Mouse (Mus musculus) intestine, embryonic 16.5 days (tissue): Measurements from ENCODE around the gene Gm10135. TPM values are rescaled to one million over a fixed set of nuclear protein-coding genes. Genes with fewer than 3 reads are reported as not detected.
"Not testable (repeated sequence)": the region's sequence is repeated elsewhere in the genome, so short reads cannot be mapped to it uniquely, and the experiment has no call there.

Experiments
- ATAC-seq: fragments of 200-750 bp; cut with Nextera tagmentation; 2 replicates; pipeline ENCODE4 v1.8.0; 2017; ENCODE audit warnings: moderate TSS enrichment, moderate library complexity
- H3K27ac ChIP-seq: fragments of 300-500 bp; sonication (generic); 2 replicates; pipeline ENCODE4 v1.5.1; 2014; ENCODE audit warnings: mild to moderate bottlenecking, low read length
- H3K27me3 ChIP-seq: fragments of 300-500 bp; sonication (generic); replicated peaks from 2 replicates; pipeline ENCODE4 v1.6.1; 2014; ENCODE audit warnings: low read length, control low read depth, mixed read lengths; ENCODE audit not compliant: control insufficient read depth, insufficient read depth
- H3K36me3 ChIP-seq: fragments of 300-500 bp; sonication (generic); 2 replicates; pipeline ENCODE4 v1.6.1; 2014; ENCODE audit warnings: low read length, control low read depth; ENCODE audit not compliant: control insufficient read depth, insufficient read depth
- H3K4me1 ChIP-seq: fragments of 300-500 bp; sonication (generic); 2 replicates; pipeline ENCODE4 v1.6.1; 2014; ENCODE audit warnings: low read length, control low read depth, mixed read lengths; ENCODE audit not compliant: control insufficient read depth, insufficient read depth
- H3K4me2 ChIP-seq: fragments of 300-500 bp; sonication (generic); 2 replicates; pipeline ENCODE4 v1.6.1; 2014; ENCODE audit warnings: low read depth, low read length, control low read depth
- H3K4me3 ChIP-seq: fragments of 300-500 bp; sonication (generic); 2 replicates; pipeline ENCODE4 v1.5.1; 2014; ENCODE audit warnings: mild to moderate bottlenecking, low read length
- H3K9ac ChIP-seq: fragments of 300-500 bp; sonication (generic); 2 replicates; pipeline ENCODE4 v1.6.1; 2014; ENCODE audit warnings: low read depth, low read length
- H3K9me3 ChIP-seq: fragments of 300-500 bp; sonication (generic); 2 replicates; pipeline ENCODE4 v1.6.1; 2016; ENCODE audit warnings: low read length, control low read depth; ENCODE audit not compliant: control insufficient read depth
- WGBS: fragments of 180-500 bp; shearing (Covaris S2); extraction: QIAGEN DNeasy Blood & Tissue Kit; methylation state at CpG from one replicate; pipeline ENCODE4 v1.1.7; 2014; 5-methylcytosine and 5-hydroxymethylcytosine counted together
- polyA plus RNA-seq: library from polyadenylated mRNA; unstranded; fragments of >200 nt; fragmentation: Nextera tagmentation; extraction: Ambion mirVana; gene quantifications from 2 replicates; pipeline ENCODE4 v1.2.1, GENCODE M21; 2015

Gm10135 gene
- polyA plus RNA-seq, 1 experiment from 2014 or later: not detected

- H3K4me2 ChIP-seq: no peak overlapping the region
- 0 out of 2 replicates have a peak, but pooled peaks cover 3% of the 10 kb centered on the region for H3K4me1 ChIP-seq
- 95% methylated on average over 2 of the region's 2 CpGs for WGBS
- no peak for ATAC-seq
- H3K9ac ChIP-seq: no peak overlapping the region
- H3K27me3 ChIP-seq: no peaks in the 10 kb centered on the region
- no peaks in the 10 kb centered on the region for H3K9me3 ChIP-seq
- H3K27ac ChIP-seq: no peak overlapping the region
- H3K4me3 ChIP-seq: no peak overlapping the region
- H3K36me3 ChIP-seq: no peaks in the 10 kb centered on the region
Measured at GRCm38 (mm10) chr5:72939311-72939710, 35.2 kb downstream of the Gm10135 start.

DNA sequence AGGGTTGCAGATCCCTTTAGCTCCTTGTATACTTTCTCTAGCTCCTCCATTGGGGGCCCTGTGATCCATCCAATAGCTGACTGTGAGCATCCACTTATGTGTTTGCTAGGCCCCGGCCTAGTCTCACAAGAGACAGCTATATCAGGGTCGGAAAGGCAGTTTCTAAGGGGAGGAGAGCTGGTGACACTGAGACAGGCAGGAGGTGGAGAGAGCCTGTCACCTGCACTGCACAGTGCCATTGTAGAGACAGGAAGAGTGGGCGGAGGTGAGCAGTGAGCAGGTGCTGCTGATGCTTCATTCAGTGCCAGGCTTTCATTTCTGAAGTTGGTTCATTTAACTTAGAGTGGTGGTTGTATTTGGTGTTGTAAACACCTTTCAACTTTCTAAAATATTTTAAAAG, 36.1 kb downstream of the Gm10135 start:
- H3K4me1 ChIP-seq, H3K27me3 ChIP-seq, ATAC-seq, H3K4me3 ChIP-seq, H3K36me3 ChIP-seq, H3K9ac ChIP-seq, H3K4me2 ChIP-seq, H3K27ac ChIP-seq, H3K9me3 ChIP-seq: not testable (repeated sequence)
- 86% methylated on average over 3 of the region's 3 CpGs for WGBS

DNA sequence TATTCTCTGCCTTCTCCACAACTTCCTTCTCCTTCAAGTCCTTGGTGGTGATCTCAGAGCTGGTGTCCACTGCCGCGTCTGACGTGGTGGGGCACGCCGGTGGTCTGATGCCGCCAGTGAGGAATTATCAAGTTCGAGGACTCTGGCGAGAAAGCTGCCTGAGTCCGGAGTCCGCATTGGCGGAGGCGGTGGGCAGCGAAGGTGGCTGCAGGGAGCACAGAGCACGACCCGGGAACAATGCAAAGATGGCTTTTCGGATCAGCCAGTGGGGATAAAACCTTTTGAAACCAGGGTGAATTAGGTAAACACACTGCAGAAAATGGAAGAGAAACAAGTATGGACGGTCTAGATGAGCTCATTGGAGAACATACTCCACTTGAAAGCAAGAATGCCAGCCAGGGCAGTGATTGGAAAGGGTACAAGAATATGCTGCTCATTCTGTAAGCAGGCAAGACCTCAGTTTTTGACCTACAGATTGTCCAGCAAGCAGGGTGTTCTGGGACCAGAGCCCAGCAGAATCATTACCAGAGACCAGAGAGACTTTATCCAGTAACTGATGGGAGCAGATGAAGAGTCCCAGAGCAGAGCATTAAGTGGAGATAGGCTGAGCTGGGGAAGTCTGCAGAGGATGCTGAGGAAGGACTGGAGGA, 41.4 kb downstream of the Gm10135 start:
- Histone ChIP-seq H3K4me3 (no peak overlapping the region), H3K27ac (no peak overlapping the region), H3K4me1 (peaks cover 4% of the 10 kb centered on the region; the same call in 1 of the 2 replicates), H3K27me3 (no peaks in the 10 kb centered on the region), H3K36me3 (no peaks in the 10 kb centered on the region), H3K9me3 (no peaks in the 10 kb centered on the region), H3K9ac (no peak overlapping the region), H3K4me2 (no peak overlapping the region)
- 93% methylated on average over 17 of the region's 17 CpGs for WGBS
- no peak for ATAC-seq

- H3K4me3 ChIP-seq: no peak overlapping the region
- no peak overlapping the region for H3K9ac ChIP-seq
- no peak overlapping the region for H3K27ac ChIP-seq
- no peaks in the 10 kb centered on the region for H3K9me3 ChIP-seq
- peaks cover 16% of the 10 kb centered on the region for H3K4me1 ChIP-seq
- no peaks in the 10 kb centered on the region for H3K27me3 ChIP-seq
- no peak for ATAC-seq
- H3K36me3 ChIP-seq: no peaks in the 10 kb centered on the region
- no peak overlapping the region for H3K4me2 ChIP-seq
Measured at GRCm38 (mm10) chr5:72927074-72927473, 47.4 kb downstream of the Gm10135 start.

DNA sequence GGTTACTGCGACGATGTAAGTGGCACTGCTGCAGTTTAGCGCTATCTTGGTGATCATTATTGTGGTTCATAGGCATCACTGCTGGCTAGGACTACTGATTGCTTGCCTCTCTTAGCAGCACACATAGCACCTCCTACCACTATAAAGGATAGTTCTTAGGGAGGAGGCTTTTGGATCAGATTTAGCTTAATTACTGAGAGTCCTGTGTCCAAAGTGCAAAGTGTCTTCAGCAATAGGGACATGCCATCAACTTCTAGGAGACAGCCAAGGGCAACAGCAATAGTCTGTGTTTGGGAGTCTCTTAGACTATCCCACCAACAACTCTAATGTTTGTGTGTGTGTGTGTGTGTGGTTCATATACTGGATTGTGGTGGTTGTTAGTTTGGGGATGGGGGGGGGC, 51.7 kb downstream of the Gm10135 start:
- H3K4me2 ChIP-seq: no peak overlapping the region
- H3K36me3 ChIP-seq: no peaks in the 10 kb centered on the region

GRCm38 (mm10) chr5:72921171-72921570, 53.3 kb downstream of the Gm10135 start:
- Histone ChIP-seq H3K36me3 (no peaks in the 10 kb centered on the region), H3K4me1 (peaks cover 29% of the 10 kb centered on the region), H3K9ac (no peak overlapping the region), H3K4me2 (no peak overlapping the region), H3K27ac (no peak overlapping the region), H3K9me3 (no peaks in the 10 kb centered on the region), H3K4me3 (no peak overlapping the region), H3K27me3 (no peaks in the 10 kb centered on the region)
- ATAC-seq: no peak
- 93% methylated on average over 8 of the region's 8 CpGs for WGBS

More for the DNA sequence above, 51.7 kb downstream of the Gm10135 start:
- Histone ChIP-seq H3K27ac (no peak overlapping the region), H3K4me1 (peaks cover 24% of the 10 kb centered on the region), H3K27me3 (no peaks in the 10 kb centered on the region), H3K4me3 (no peak overlapping the region), H3K9ac (no peak overlapping the region), H3K9me3 (no peaks in the 10 kb centered on the region)
- no peak for ATAC-seq
- 85% methylated on average over 3 of the region's 3 CpGs for WGBS

GRCm38 (mm10) chr5:72920416-72920815, 54.1 kb downstream of the Gm10135 start:
- WGBS: 90% methylated on average over 4 of the region's 4 CpGs
- peaks cover 32% of the 10 kb centered on the region for H3K4me1 ChIP-seq
- no peaks in the 10 kb centered on the region for H3K36me3 ChIP-seq
- no peak overlapping the region for H3K4me2 ChIP-seq
- no peaks in the 10 kb centered on the region for H3K9me3 ChIP-seq
- H3K27ac ChIP-seq: no peak overlapping the region
- no peak for ATAC-seq
- H3K27me3 ChIP-seq: no peaks in the 10 kb centered on the region
- H3K4me3 ChIP-seq: no peak overlapping the region
- H3K9ac ChIP-seq: no peak overlapping the region

GRCm38 (mm10) chr5:72916851-72917250, 57.7 kb downstream of the Gm10135 start:
- H3K27me3 ChIP-seq: no peaks in the 10 kb centered on the region
- H3K4me3 ChIP-seq: 0 out of 2 replicates have a peak overlapping the region, but pooled peaks have one; percentile 2
- H3K9me3 ChIP-seq: no peaks in the 10 kb centered on the region
- peak overlapping the region; percentile 69 for H3K4me2 ChIP-seq
- H3K4me1 ChIP-seq: peaks cover 24% of the 10 kb centered on the region
- no peaks in the 10 kb centered on the region for H3K36me3 ChIP-seq
- ATAC-seq: no peak
- 20% methylated on average over 1 of the region's 1 CpGs for WGBS
- H3K9ac ChIP-seq: peak overlapping the region; percentile 99; the same call in 1 of the 2 replicates
- H3K27ac ChIP-seq: no peak overlapping the region; the same call in 1 of the 2 replicates

DNA sequence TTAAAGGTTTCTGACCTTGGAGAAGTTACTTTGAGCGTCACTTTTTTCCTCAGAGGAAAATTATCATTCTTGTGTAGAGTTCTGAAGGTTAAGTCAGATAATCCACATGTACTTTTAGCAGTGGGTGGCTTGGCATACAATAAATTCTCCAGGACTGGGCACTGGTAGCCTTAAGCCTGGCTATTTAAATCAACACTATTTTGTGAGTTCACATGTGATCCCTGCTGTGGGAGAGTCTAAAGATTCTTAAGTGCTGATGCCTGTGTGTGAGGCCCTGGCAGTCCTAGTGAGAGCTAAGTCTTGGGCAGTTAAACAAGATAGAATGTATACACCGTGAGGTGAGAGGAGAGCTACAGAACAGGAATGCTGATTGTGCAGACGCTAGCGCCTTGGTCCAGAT, 58.5 kb downstream of the Gm10135 start:
- WGBS: 29% methylated on average over 4 of the region's 4 CpGs
- no peaks in the 10 kb centered on the region for H3K27me3 ChIP-seq
- no peaks in the 10 kb centered on the region for H3K9me3 ChIP-seq
- H3K27ac ChIP-seq: peak overlapping the region; percentile 24; the same call in 1 of the 2 replicates
- H3K9ac ChIP-seq: peak overlapping the region; percentile 99; the same call in 1 of the 2 replicates
- peaks cover 24% of the 10 kb centered on the region for H3K4me1 ChIP-seq
- ATAC-seq: no peak
- H3K4me3 ChIP-seq: peak overlapping the region; percentile 92
- peak overlapping the region; percentile 69 for H3K4me2 ChIP-seq
- H3K36me3 ChIP-seq: no peaks in the 10 kb centered on the region
